Mouse (Mus musculus) forebrain, embryonic 14.5 days (tissue): ENCODE measurements around the gene Tmem81. TPM values are rescaled to one million over a fixed set of nuclear protein-coding genes. Genes with fewer than 3 reads are reported as not detected.
A peak's percentile ranks its signal among the peaks of the same experiment; 100 is the strongest.

Experiments
- ATAC-seq: fragments of 200-750 bp; cut with Nextera tagmentation; 2 replicates; pipeline ENCODE4 v1.8.0; 2017; ENCODE audit warnings: mild to moderate bottlenecking, moderate library complexity
- DNase-seq: peaks from one replicate; pipeline ENCODE4 v3.0.0-alpha.2; 2015; ENCODE audit warnings: low spot score
- H3K27ac ChIP-seq: fragments of 300-500 bp; sonication (generic); 2 replicates; pipeline ENCODE4 v1.5.1; 2014; ENCODE audit warnings: low read depth, mild to moderate bottlenecking, control low read depth, low read length, moderate library complexity
- H3K27me3 ChIP-seq: fragments of 300-500 bp; sonication (generic); replicated peaks from 2 replicates; pipeline ENCODE4 v1.6.1; 2014; ENCODE audit warnings: low read length, control low read depth, mixed read lengths; ENCODE audit not compliant: control insufficient read depth, insufficient read depth
- H3K36me3 ChIP-seq: fragments of 300-500 bp; sonication (generic); 2 replicates; pipeline ENCODE4 v1.6.1; 2014; ENCODE audit warnings: low read length, control low read depth; ENCODE audit not compliant: control insufficient read depth, insufficient read depth
- H3K4me1 ChIP-seq: fragments of 300-500 bp; sonication (generic); 2 replicates; pipeline ENCODE4 v1.6.1; 2014; ENCODE audit warnings: antibody characterized with exemption, low read length, control low read depth; ENCODE audit not compliant: control insufficient read depth, insufficient read depth
- H3K4me2 ChIP-seq: fragments of 300-500 bp; sonication (generic); 2 replicates; pipeline ENCODE4 v1.6.1; 2014; ENCODE audit warnings: mild to moderate bottlenecking, control low read depth, low read length
- H3K4me3 ChIP-seq: fragments of 300-500 bp; sonication (generic); 2 replicates; pipeline ENCODE4 v1.5.1; 2014; ENCODE audit warnings: low read depth, low read length, control low read depth
- H3K9ac ChIP-seq: fragments of 300-500 bp; sonication (generic); 2 replicates; pipeline ENCODE4 v1.6.1; 2014; ENCODE audit warnings: mild to moderate bottlenecking, low read length, control low read depth, moderate library complexity
- H3K9me3 ChIP-seq: fragments of 300-500 bp; sonication (generic); replicated peaks from 2 replicates; pipeline ENCODE4 v1.6.1; 2016; ENCODE audit warnings: low read length, control low read depth, mixed read lengths; ENCODE audit not compliant: control insufficient read depth
- WGBS: fragments of 180-500 bp; shearing (Covaris S2); extraction: QIAGEN DNeasy Blood & Tissue Kit; methylation state at CpG from one replicate; pipeline ENCODE4 v1.1.7; 2014; 5-methylcytosine and 5-hydroxymethylcytosine counted together
- polyA plus RNA-seq: library from polyadenylated mRNA; unstranded; fragments of >200 nt; fragmentation: Nextera tagmentation; extraction: Ambion mirVana; gene quantifications from 2 replicates; pipeline ENCODE4 v1.2.1, GENCODE M21; 2014

Tmem81 gene
- polyA plus RNA-seq, 1 experiment from 2014 or later, result 0.74 TPM

DNA sequence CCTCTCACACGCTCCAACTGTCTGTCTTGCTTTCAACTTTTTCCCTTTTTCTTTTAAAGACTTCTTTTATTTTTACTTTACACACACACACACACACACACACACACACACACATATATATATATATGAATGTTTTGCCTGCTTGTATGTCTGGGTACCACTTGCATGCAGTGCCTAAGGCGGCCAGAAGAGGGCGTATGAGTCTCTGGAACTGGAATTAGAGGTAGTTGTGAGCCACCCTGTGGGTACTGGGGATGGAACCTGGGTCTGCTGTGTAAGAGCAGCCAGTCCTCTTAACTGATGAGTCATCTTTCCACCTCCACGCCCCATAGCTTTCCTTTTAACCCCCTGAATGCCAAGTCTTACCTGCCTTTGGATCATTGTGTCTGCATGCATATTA is 17.9 kb downstream of the Tmem81 start:
- H3K9me3 ChIP-seq, result no peaks in the 10 kb centered on the region

DNA sequence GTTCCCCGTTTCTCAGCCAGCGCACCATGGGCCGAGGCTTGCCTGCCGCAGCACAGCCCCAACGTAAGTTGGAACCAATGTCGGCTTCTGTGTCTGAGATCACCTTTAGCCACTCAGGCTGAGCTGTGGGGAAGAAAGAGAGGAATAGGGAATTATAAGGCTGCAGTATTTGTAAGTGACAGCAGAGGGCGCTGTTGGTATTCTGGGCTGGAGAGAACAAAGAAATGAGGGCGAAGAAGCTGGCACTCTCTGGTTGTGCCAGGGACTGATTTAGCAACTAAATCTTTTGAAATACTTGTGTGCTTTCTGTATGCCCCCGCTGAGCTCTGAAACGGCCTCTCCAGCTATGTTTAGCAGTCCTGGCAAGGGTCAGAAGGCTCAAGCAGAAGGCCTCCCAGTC is 19.8 kb downstream of the Tmem81 start:
- Histone ChIP-seq H3K9me3 (no peaks in the 10 kb centered on the region), H3K27me3 (no peaks in the 10 kb centered on the region), H3K36me3 (peaks cover 31% of the 10 kb centered on the region), H3K4me1 (peaks cover 11% of the 10 kb centered on the region), H3K9ac (peak overlapping the region; percentile 53), H3K27ac (peak overlapping the region; percentile 65), H3K4me2 (no peak overlapping the region), H3K4me3 (no peak overlapping the region)
- 5% methylated on average over 10 of the region's 10 CpGs for WGBS
- DNase-seq (peak; percentile 94), ATAC-seq (peak; percentile 72)

More for the DNA sequence above, 17.9 kb downstream of the Tmem81 start:
- no peak overlapping the region for H3K9ac ChIP-seq
- peaks cover 33% of the 10 kb centered on the region for H3K36me3 ChIP-seq
- 0 out of 2 replicates have a peak, but pooled peaks cover 3% of the 10 kb centered on the region for H3K4me1 ChIP-seq
- no peak overlapping the region for H3K4me2 ChIP-seq
- ATAC-seq, result no peak
- no peak overlapping the region for H3K4me3 ChIP-seq
- WGBS, result 40% methylated on average over 4 of the region's 4 CpGs
- no peak overlapping the region for H3K27ac ChIP-seq
- DNase-seq, result no peak
- no peaks in the 10 kb centered on the region for H3K27me3 ChIP-seq

DNA sequence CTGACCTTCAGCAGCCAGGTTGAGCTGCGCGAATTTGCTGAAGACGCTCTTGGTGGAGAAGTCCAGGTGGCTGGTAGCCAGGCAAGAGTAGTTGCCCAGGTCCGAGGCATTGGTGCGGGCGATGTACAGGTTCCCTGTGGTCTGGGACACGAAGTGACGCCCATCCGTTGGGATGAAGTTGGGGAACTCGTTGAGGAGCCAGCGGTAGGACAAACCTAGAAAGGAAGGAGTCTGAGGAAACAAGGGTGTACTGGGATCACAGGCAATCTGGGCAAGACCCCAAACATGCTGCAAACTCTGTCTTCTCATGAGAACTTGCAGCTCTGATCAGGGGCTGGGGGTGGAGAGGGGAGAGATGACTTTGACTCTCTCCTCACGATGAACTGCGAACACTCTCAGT is 22.0 kb downstream of the Tmem81 start:
- peaks cover 12% of the 10 kb centered on the region for H3K4me1 ChIP-seq
- no peak for ATAC-seq
- H3K9ac ChIP-seq, result no peak overlapping the region
- no peak for DNase-seq
- H3K27ac ChIP-seq, result no peak overlapping the region
- peaks cover 30% of the 10 kb centered on the region for H3K36me3 ChIP-seq
- H3K4me2 ChIP-seq, result no peak overlapping the region
- WGBS, result 96% methylated on average over 13 of the region's 13 CpGs
- no peaks in the 10 kb centered on the region for H3K27me3 ChIP-seq
- H3K4me3 ChIP-seq, result no peak overlapping the region
- no peaks in the 10 kb centered on the region for H3K9me3 ChIP-seq

DNA sequence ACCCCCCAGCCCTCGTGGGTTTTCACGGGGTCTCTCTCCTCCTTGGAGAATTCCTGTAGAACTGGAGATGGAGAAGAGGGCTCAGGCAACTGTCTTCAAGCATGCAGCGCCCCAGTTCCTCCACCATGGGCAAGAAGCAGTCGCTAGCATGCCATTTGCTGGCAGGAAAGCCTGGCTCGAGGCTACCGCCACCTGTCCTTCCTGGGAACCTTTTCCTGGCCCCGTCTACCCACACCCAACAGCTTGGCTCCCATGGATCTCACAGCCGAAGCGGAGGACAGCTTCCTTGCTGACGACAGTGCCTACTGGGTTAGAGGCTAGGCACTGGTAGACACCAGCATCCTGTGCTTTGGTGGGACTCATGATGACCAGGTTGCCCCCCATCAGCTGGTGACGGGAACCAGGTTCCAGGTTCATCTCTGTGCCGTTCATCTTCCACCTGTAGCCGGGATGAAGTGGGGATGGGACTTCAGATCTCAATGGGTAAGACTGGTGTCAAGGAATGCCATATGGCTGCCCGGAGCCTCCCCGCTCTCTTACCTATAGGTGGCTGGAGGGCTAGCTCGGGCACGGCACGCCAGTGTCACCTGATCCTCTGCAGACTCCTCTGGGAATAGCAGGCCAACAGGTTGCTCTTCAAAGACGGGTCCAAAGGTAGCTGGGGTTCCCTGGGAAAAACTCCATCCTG is 22.8 kb downstream of the Tmem81 start:
- no peak overlapping the region for H3K4me3 ChIP-seq
- no peak overlapping the region for H3K4me2 ChIP-seq
- WGBS, result 93% methylated on average over 19 of the region's 19 CpGs
- H3K36me3 ChIP-seq, result peaks cover 34% of the 10 kb centered on the region
- no peaks in the 10 kb centered on the region for H3K9me3 ChIP-seq
- H3K9ac ChIP-seq, result no peak overlapping the region
- no peaks in the 10 kb centered on the region for H3K27me3 ChIP-seq
- DNase-seq (no peak), ATAC-seq (no peak)
- peaks cover 12% of the 10 kb centered on the region for H3K4me1 ChIP-seq
- no peak overlapping the region for H3K27ac ChIP-seq

DNA sequence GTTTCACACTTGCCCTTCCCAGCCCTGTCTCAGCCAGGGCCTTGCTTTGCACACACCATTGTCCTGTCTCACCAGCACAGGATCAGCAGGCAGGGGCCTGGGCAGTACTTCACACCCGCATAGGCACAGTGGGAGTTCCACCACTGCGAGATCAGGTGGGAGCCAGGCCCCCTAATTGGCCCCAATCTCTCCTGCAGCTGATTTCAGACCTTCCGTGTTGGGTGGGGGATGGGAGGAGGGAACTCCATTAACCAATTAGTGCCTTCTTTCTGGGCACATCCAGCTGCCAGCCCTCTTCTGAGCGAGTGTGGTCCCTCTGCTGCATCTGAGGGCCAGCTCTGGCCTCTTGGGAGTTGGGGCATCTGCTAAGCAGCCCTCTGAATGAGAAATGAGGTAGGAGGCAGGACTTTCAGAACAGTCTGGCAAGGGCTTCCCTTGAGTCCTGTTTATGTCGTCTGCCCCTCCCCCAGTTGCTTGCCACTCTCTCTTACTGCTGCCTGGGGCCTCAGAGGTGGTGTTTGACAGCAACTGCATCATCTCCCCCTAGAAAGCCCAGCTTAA is 24.7 kb downstream of the Tmem81 start:
- Histone ChIP-seq H3K4me3 (no peak overlapping the region), H3K27ac (peak overlapping the region; percentile 71; the same call in 1 of the 2 replicates), H3K27me3 (no peaks in the 10 kb centered on the region), H3K36me3 (peaks cover 29% of the 10 kb centered on the region), H3K9ac (no peak overlapping the region), H3K9me3 (no peaks in the 10 kb centered on the region), H3K4me2 (no peak overlapping the region), H3K4me1 (peaks cover 16% of the 10 kb centered on the region)
- DNase-seq (peak; percentile 71), ATAC-seq (peak; percentile 71)
- 0% methylated on average over 5 of the region's 5 CpGs for WGBS

DNA sequence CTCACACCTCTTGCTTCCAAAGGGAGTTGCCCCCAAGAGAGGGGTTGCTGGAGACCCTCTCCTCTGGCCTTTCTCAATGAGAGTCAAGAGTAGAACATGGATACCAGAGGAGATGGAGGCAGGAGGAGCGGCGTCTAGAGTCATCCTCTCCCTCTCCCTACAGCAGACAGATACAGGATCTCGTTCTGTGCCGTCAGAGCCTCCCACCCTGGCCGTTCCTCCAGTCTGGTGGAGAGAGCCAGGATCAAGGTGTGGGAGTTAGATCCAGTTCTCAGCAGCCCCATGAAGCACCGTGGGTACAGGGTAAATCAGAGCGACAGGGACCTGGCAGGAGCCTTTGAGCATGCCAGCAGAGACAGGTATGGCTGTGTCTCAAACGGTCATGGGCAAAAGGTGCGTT is 26.5 kb downstream of the Tmem81 start:
- whole genome bisulfite sequencing, result 80% methylated on average over 9 of the region's 9 CpGs
- no peak overlapping the region for H3K27ac ChIP-seq

DNA sequence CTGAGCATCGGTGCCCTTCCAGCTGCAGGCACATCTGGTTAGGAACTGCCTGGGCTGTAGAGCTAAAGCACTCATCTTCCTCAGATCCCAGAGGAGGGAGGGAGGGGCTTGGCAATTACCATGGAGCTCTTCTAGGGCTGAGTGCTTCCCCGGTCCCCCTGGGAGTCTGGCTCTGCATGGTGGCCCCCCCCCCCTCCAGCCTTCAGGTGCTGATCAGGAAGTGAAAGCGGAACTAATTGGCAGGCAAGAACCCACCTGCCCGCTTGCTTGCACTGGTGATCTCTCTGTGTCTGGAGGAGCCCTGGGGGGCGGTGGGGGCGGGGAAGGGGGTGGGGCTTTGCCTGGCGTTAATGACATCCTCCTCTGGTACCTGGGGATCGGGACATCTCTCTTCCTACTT is 27.8 kb downstream of the Tmem81 start:
- H3K9ac ChIP-seq, result no peak overlapping the region
- H3K36me3 ChIP-seq, result peaks cover 19% of the 10 kb centered on the region
- ATAC-seq (no peak), DNase-seq (no peak)
- 8% methylated on average over 8 of the region's 8 CpGs for WGBS
- no peak overlapping the region for H3K4me3 ChIP-seq
- H3K9me3 ChIP-seq, result no peaks in the 10 kb centered on the region
- 0 out of 2 replicates have a peak overlapping the region, but pooled peaks have one; percentile 9 for H3K4me2 ChIP-seq
- H3K27ac ChIP-seq, result peak overlapping the region; percentile 27; the same call in 1 of the 2 replicates
- no peaks in the 10 kb centered on the region for H3K27me3 ChIP-seq
- H3K4me1 ChIP-seq, result peaks cover 13% of the 10 kb centered on the region

More for the DNA sequence above, 26.5 kb downstream of the Tmem81 start:
- Histone ChIP-seq H3K9me3 (no peaks in the 10 kb centered on the region), H3K4me2 (no peak overlapping the region), H3K9ac (no peak overlapping the region), H3K36me3 (peaks cover 26% of the 10 kb centered on the region), H3K4me1 (peaks cover 13% of the 10 kb centered on the region), H3K27me3 (no peaks in the 10 kb centered on the region), H3K4me3 (no peak overlapping the region)
- no peak for ATAC-seq
- no peak for DNase-seq

DNA sequence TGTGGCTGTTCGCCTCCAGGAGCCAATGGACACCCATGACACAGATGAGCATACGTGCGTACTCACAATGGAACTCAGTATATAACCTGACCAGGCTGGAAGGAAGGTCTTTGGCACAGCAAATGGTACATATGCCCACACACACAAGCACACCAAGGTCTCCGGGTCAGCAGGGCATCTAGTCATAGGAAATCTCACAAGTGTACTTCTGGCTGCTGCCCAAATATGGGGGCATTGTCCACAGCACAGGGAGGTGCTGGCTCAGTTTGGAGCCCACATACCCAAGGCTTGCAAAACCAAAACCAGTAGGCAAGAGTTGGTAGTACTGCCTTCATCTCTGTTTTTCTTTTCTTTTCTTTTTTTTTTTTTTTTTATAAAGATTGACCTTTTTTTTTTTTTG is 29.5 kb downstream of the Tmem81 start:
- Histone ChIP-seq H3K9ac (no peak overlapping the region), H3K4me2 (no peak overlapping the region), H3K36me3 (peaks cover 15% of the 10 kb centered on the region; the same call in 1 of the 2 replicates), H3K4me1 (peaks cover 9% of the 10 kb centered on the region), H3K27ac (no peak overlapping the region), H3K9me3 (no peaks in the 10 kb centered on the region), H3K27me3 (no peaks in the 10 kb centered on the region), H3K4me3 (no peak overlapping the region)
- 88% methylated on average over 4 of the region's 4 CpGs for WGBS
- DNase-seq (no peak), ATAC-seq (no peak)

DNA sequence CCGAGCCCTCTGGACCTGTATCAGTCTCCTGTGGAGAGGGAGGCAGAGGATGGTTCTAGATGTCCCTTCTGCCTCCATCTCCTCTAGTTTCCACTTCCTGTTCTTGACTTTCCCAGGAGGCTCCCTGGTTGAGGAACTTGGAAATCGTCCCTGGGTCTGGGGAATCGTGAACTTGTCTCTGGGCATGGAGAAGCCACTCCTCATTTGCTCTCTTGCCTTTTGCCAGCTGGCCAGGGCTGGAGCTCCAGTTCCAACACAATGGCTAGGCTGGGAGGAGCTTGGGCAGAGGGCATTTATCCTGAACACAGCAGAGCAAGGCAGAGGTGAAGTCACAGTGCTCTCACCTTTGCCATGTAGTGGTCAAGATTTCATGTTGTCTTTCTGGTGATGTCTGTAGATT is 30.4 kb downstream of the Tmem81 start:
- no peaks in the 10 kb centered on the region for H3K9me3 ChIP-seq
- DNase-seq (no peak), ATAC-seq (no peak)
- no peak overlapping the region for H3K4me2 ChIP-seq
- H3K9ac ChIP-seq, result no peak overlapping the region
- H3K4me3 ChIP-seq, result no peak overlapping the region
- H3K4me1 ChIP-seq, result peaks cover 5% of the 10 kb centered on the region
- WGBS, result 85% methylated on average over 3 of the region's 3 CpGs
- H3K27ac ChIP-seq, result no peak overlapping the region
- H3K27me3 ChIP-seq, result 0 out of 2 replicates have a peak, but pooled peaks cover 4% of the 10 kb centered on the region
- H3K36me3 ChIP-seq, result peaks cover 15% of the 10 kb centered on the region; the same call in 1 of the 2 replicates
